ENCODE assay signal across 8 mouse cellular contexts in the genomic region with DNA sequence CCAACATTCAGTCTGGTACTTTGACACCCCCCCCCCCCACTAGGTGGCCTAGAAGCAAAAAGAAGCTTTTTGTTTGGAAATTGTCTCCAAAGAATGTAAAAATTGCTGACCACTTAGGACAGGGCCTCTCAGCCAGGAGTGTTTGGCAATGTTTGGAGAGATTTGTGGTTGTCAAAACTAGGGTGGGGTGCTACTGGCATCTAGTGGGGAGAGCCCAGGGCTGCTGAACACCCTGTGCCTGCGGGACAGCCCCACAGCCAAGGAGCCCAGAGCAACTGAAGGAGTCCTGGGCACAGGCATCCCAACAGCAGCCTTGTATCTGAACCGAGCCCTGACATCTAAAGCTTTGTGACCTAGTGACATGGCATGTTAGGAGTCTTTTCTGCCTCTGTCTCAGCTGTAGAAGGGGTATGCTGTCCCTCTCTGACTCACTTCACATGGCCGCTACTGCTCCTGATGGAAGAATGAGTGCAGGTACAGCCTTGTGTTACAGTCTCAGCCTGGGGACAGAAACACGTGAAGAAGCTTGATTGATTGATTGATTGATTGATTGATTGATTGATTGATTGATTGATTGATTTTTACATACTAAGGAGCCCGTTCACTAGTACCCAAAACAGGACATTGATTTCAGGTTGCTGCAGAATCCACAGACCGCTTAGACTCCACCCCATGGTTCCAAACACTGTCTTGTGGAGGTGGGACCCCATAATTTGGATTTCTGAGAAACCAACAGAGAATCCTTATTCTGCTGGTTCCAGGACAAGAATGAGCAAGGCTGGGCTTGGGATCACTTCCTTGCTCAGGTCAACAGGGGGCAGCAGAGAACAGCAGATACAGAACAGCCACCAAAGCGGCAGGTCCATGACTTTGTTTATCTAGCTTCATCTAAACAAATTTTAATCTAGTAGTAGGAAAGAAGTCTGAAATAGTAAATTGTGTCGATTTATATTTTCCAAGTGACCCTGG. TPM values are rescaled to one million over a fixed set of nuclear protein-coding genes. Genes with fewer than 3 reads are reported as not detected.
DNase-seq lines count a peak whose midpoint lies in the region; ATAC-seq and TF ChIP-seq lines count a peak whose summit lies in the region.
"Had no signal": no experiment of that assay in that cellular context is flagged by ENCODE, and none has a peak within 500 bp of the region (broad histone marks: within the 10 kb centered on the region; RNA-seq: fewer than 3 reads in every experiment).

No protein-coding gene starts in this region.

- no peaks in the 10 kb centered on the region for H3K79me2 ChIP-seq in MEL (ENCODE audit: control insufficient read depth, insufficient read depth, low read length, poor library complexity)

- no peaks in the 10 kb centered on the region for H3K4me1 ChIP-seq in MEL (ENCODE audit: control insufficient read depth in 1 of 2, insufficient read depth in 2 of 2, low read length in 2 of 2)

- peak; percentile 91 for ATAC-seq in megakaryocyte, adult 5-6 weeks (ENCODE audit: poor library complexity, severe bottlenecking)

- H3K27ac ChIP-seq in MEL (ENCODE audit: control insufficient read depth, low read depth, low read length), result no peak overlapping the region
- H3K27ac ChIP-seq: limb, embryonic 15.5 days had no signal

- no peak overlapping the region for H3K4me3 ChIP-seq in MEL (ENCODE audit: control insufficient read depth in 1 of 2, insufficient read depth in 1 of 2, low read depth in 2 of 2, low read length in 2 of 2)
- H3K4me3 ChIP-seq: limb, embryonic 15.5 days had no signal

- H3K27me3 ChIP-seq in MEL (ENCODE audit: control insufficient read depth in 1 of 2, insufficient read depth in 2 of 2, low read length in 2 of 2), result no peaks in the 10 kb centered on the region; a peak in 2 of 4 replicates
- H3K27me3 ChIP-seq: limb, embryonic 15.5 days had no signal

- H3K36me3 ChIP-seq in MEL (ENCODE audit: control insufficient read depth in 1 of 2, insufficient read depth in 2 of 2, low read length in 2 of 2), result no peaks in the 10 kb centered on the region
- H3K36me3 ChIP-seq: limb, embryonic 15.5 days had no signal

- intact Hi-C loops in heart, postnatal 36 days (cut with DNase I), result loop anchor here (1.0 to 5.0 kb wide), 4 partner anchors 85 to 340 kb away; a partner anchor contains a TSS

- DNase-seq in MEL (ENCODE audit: low read depth, low spot score), result peak; percentile 65
- peak; percentile 80 for DNase-seq in adrenal gland, postnatal 14 days
- peak; percentile 61 for DNase-seq in embryo, embryonic 11.5 days (ENCODE audit: low read depth, low spot score)
- peak; percentile 76 to 80 for DNase-seq in heart, postnatal 36 days
- DNase-seq in layer of hippocampus, adult 9-10 months (ENCODE audit: low spot score), result peak; percentile 66
- peak; percentile 60 for DNase-seq in right cerebral cortex, postnatal 14 days

- TF ChIP-seq POLR2A in MEL (IDR thresholded peaks at IDR 0.05; ENCODE audit: control insufficient read depth in 1 of 2, insufficient read depth in 1 of 2, low read depth in 1 of 2, low read length in 2 of 2, poor library complexity in 1 of 2), result no peak

- no peaks in the 10 kb centered on the region for H3K9me3 ChIP-seq in MEL (replicated peaks; ENCODE audit: insufficient read depth, low read length)
- H3K9me3 ChIP-seq: limb, embryonic 15.5 days had no signal

- H3K9ac ChIP-seq in MEL (ENCODE audit: control insufficient read depth, low read depth, low read length, poor library complexity, severe bottlenecking), result no peak overlapping the region
- H3K9ac ChIP-seq: limb, embryonic 15.5 days had no signal

- TF ChIP-seq EP300 in MEL (IDR thresholded peaks at IDR 0.05; ENCODE audit: low read depth in 1 of 2, low read length in 2 of 2), result no peak

- TF ChIP-seq RAD21 in MEL (IDR thresholded peaks at IDR 0.05; ENCODE audit: low read depth, low read length), result peak; percentile 80

- peak; percentile 76 to 80 (median 77) for TF ChIP-seq CTCF in MEL (IDR thresholded peaks at IDR 0.05 in 2 of 3, conservative IDR thresholded peaks at IDR 0.05 in 1 of 3; ENCODE audit: control insufficient read depth in 1 of 3, insufficient read depth in 1 of 3, low read depth in 2 of 3, low read length in 3 of 3, poor library complexity in 1 of 3, severe bottlenecking in 1 of 3)

TF ChIP-seq in MEL, 35 proteins besides CTCF, POLR2A, EP300 and RAD21:
- TF ChIP-seq CHD1 (IDR thresholded peaks at IDR 0.05; ENCODE audit: low read depth, low read length), result no peak
- TF ChIP-seq ELF1 (IDR thresholded peaks at IDR 0.05; ENCODE audit: low read depth, low read length), result no peak
- TF ChIP-seq MEF2A (IDR thresholded peaks at IDR 0.05; ENCODE audit: extremely low read depth, insufficient replicate concordance, low read depth, low read length, poor library complexity, severe bottlenecking), result no peak
- TF ChIP-seq ZC3H11A (IDR thresholded peaks at IDR 0.05; ENCODE audit: low read depth, low read length), result peak; percentile 56; the same call in 1 of the 2 replicates
- TF ChIP-seq ZKSCAN1 (IDR thresholded peaks at IDR 0.05; ENCODE audit: low read depth, low read length), result no peak
- TF ChIP-seq GATA1 (IDR thresholded peaks at IDR 0.05; ENCODE audit: low read depth, low read length), result no peak
- peak; percentile 66 for TF ChIP-seq SMC3 (IDR thresholded peaks at IDR 0.05; ENCODE audit: low read depth, low read length)

RNA-seq across cellular contexts. Expression of a gene that starts 16.3 kb away (rescaled TPM):
- total RNA-seq in MEL (2012; rRNA removed), result 27.1 and 27.8 TPM in 2 replicates
- 10 to 100 TPM in 1 of 2 experiments, not detected in 1; 60.7 TPM for polyA plus RNA-seq in MEL (2012; ENCODE audit: insufficient read depth in 1 of 2, insufficient read length in 2 of 2, low read depth in 1 of 2, low replicate concordance in 2 of 2, missing spikeins in 1 of 2)
- total RNA-seq in adrenal gland, postnatal 14 days (2021), result 42.7 and 45.8 TPM in 2 replicates
- 10 to 100 TPM; 40.9 to 42.7 TPM for total RNA-seq in heart, postnatal 36 days (2021)
- 25.9 and 38.8 TPM in 2 replicates for total RNA-seq in megakaryocyte, adult 5-6 weeks (2015)
- 15.8 and 17.0 TPM in 2 replicates for total RNA-seq in megakaryocyte, adult 5-6 weeks (2017)

RNA-seq across cellular contexts. Expression of a gene that starts 21.0 kb away (rescaled TPM):
- not detected in 2 replicates for total RNA-seq in MEL (2012; rRNA removed)
- not detected for polyA plus RNA-seq in MEL (2012; ENCODE audit: insufficient read depth in 1 of 2, insufficient read length in 2 of 2, low read depth in 1 of 2, low replicate concordance in 2 of 2, missing spikeins in 1 of 2)
- 0.19 and 1.2 TPM in 2 replicates for total RNA-seq in adrenal gland, postnatal 14 days (2021)
- total RNA-seq in heart, postnatal 36 days (2021), result under 1 TPM; 0.43 to 0.89 TPM
- 0.94 and 2.3 TPM in 2 replicates for total RNA-seq in megakaryocyte, adult 5-6 weeks (2015)
- 0.45 and 0.81 TPM in 2 replicates for total RNA-seq in megakaryocyte, adult 5-6 weeks (2017)
